Mouse (Mus musculus) ES-E14 (cell line): ENCODE measurements around the gene Rnd1.

ENCODE experiments used
- CHD2 ChIP-seq: IDR thresholded peaks from 2 replicates; pipeline ENCODE4 v1.6.1; 2014; ENCODE audit warnings: mild to moderate bottlenecking, low read depth, low read length, inconsistent platforms
- HCFC1 ChIP-seq: IDR thresholded peaks from 2 replicates; pipeline ENCODE4 v1.6.1; 2012; ENCODE audit warnings: low read length, inconsistent platforms, borderline replicate concordance; ENCODE audit not compliant: insufficient read depth
- MAFK ChIP-seq: IDR thresholded peaks from 2 replicates; pipeline ENCODE4 v1.6.1; 2014; ENCODE audit warnings: mild to moderate bottlenecking, low read depth, low read length, inconsistent platforms; ENCODE audit not compliant: insufficient read depth
- ZNF384 ChIP-seq: IDR thresholded peaks from 2 replicates; pipeline ENCODE4 v1.6.1; 2012; ENCODE audit warnings: low read depth, low read length, inconsistent platforms

- TF ChIP-seq CHD2 (no peak), ZNF384 (no peak), HCFC1 (no peak), MAFK (no peak)
Measured at GRCm38 (mm10) chr15:98647308-98647707, 30.0 kb downstream of the Rnd1 start.
